Mouse (Mus musculus) brain, adult 2 months (tissue): Measurements from ENCODE around the gene Tnk1.
"Not testable (repeated sequence)": the region's sequence is repeated elsewhere in the genome, so short reads cannot be mapped to it uniquely, and the experiment has no call there.

Experiments used
- DNase-seq: peaks from one replicate; pipeline ENCODE4 v3.0.0; 2011; ENCODE audit warnings: low read depth, low spot score

The Tnk1 gene

GRCm38 (mm10) chr11:69878952-69879351 is 20.4 kb upstream of the Tnk1 start:
- DNase-seq, result no peak

DNA sequence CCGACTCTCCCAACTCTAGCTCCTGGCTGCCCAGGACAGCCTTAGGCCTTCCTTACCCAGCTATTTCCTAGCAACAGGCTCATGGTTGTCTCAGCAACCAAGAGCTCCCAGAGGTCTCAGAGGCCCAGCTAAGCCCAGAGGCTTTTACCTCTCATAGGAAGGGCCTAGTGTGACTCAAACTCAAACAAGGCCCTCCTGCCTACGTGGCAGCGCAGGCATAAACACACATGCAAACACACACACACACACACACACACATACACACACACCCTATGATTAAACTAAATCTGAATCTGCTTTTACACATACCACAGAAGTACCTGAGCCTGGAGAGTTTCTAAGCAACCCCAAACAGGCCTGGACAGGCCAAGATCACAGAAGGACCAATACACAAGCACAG is 19.9 kb upstream of the Tnk1 start:
- DNase-seq, result peak; percentile 13

DNA sequence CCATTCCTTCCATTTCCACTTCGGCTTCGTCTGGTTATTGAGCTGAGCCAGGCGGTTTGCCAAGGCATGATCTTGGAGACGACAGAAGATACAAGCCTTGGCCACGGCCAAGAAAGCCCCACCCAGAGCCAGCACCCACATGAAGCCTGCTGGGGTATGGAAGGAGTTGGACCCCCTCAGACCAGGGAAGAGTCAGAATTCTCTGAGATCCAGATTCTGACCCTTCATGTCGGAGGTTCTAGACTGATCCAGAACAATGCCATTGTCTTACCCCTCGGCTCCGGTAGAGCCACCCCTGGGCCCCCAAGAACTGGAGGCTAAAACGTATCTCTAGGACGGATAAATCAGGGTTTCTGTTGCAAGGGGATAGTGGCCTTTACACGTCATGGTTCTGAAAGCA is 19.3 kb upstream of the Tnk1 start, which contains the start of gene Tmem95:
TSS of gene Tmem95 (minus strand) at position 141 of the 400 bp plus-strand sequence.
- DNase-seq, result no peak

DNA sequence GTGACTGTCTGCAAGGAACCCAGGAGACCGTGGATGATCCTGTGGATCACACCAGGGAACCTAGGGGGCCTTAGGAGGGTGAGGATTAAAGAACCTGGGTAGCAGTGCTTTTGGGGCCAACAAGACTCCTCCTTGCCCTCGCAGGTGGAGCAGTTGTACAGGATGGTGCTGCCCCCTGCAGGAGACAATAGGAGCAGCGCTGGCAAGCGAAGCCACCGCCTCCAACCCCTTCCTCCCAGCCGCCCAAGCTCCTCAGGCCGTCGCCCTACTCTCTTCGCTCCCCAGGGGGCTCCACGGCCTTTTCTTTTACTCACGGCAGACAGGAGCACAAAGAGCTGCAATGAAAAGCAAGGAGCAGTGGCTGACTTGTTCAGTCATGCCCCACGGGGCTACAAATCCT is 18.3 kb upstream of the Tnk1 start:
- DNase-seq, result peak; percentile 86

DNA sequence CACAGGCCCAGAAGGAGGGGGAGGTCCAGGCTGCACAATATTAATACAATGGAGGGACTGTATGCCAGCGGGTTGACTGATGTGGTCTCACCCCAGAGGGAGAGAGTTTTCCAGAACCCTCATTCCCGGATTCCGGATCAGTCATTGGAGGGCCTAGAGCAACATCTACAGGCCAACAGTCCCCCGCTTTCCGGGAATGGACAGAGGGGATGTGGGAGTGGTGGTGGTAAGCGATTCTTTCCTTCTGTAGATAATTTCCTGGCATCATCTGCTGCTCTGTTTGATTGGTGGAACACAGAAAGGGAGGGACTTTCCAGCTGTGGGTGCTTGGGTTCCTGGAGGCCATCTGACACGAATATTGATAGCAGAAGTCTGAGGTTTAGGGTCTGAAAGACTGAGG is 17.7 kb upstream of the Tnk1 start:
- DNase-seq, result peak; percentile 57

- DNase-seq, result no peak
Observed at GRCm38 (mm10) chr11:69872451-69872850, 13.9 kb upstream of the Tnk1 start.

DNA sequence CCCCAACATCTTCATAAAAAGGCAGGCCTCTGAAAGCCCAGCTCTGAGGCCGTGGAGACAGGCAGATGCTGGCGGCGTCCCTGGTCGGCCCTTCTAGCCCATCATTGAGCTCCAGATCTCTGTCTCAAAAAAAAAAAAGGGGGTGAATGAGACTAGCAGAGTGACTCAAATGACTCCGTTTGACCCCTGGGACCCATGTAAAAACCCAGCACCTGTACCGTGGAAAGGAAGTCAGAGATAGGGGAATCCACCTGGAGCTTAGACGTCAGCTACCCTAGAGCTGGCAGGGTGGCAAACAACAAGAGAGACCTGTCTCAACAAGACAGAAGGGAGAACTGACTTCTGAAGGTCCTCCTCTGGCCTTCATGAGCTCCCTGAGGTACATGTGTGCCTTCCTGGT is 13.3 kb upstream of the Tnk1 start:
- DNase-seq, result no peak

GRCm38 (mm10) chr11:69870289-69871069 is 11.9 kb upstream of the Tnk1 start:
- no peak for DNase-seq

- no peak for DNase-seq
Observed at GRCm38 (mm10) chr11:69867335-69867734, 8.8 kb upstream of the Tnk1 start.

DNA sequence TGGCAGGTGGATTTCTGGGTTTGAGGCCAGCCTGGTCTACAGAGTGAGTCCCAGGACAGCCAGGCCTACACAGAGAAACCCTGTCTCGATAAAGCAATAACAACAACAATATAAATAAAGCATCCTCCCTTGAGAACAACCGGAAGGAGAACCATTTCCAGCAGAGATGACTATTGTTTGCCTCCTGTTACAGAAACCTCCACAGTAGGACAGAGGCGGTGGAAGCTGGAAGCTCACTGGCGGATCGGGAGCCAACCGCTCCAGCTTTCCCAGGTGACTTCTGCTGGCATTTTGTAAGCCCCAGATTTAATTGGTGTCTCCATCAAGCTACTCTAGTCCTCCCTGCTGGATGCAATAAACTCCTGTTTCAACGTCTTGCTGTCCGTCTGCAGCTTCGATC is 7.0 kb upstream of the Tnk1 start:
- no peak for DNase-seq

DNA sequence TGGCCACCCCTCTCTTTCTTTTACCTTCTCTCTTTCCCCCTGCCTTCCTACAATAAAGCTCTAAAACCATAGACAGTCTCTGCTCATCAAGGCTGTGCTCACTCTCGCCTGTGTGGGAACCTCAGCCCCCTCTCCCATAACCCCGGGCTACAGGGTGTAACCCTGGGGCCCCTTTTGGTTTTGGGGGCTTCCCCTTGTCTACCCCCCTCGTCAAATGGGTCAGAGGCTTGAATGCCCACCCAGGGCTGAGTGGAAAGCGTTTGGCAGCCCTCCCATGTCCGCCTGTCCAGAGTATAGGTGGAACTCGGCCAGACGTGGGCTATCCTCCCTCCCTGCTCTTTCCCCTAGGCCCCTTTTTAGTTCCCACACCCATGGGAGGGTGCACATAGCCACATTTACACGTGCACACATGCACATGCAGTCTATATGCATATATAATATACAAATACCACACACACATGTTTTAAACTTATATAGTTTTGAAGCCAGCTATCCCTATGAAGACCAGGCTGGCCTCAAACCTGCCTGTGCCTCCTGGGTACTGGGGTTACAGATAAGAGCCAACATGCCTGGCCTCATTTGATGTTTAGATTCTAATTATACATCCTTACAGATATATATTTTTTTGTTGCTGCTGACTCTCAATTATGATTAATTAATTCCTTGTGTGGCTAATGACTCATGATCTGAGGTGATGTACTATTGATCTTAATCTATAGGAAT is 5.8 kb upstream of the Tnk1 start:
- no peak for DNase-seq

GRCm38 (mm10) chr11:69863729-69864128 is 5.2 kb upstream of the Tnk1 start:
- not testable (repeated sequence) for DNase-seq

- peak; percentile 24 for DNase-seq
Observed at GRCm38 (mm10) chr11:69855347-69855746, 3.2 kb downstream of the Tnk1 start.

- DNase-seq, result no peak
Observed at GRCm38 (mm10) chr11:69854680-69855079, 3.9 kb downstream of the Tnk1 start.

DNA sequence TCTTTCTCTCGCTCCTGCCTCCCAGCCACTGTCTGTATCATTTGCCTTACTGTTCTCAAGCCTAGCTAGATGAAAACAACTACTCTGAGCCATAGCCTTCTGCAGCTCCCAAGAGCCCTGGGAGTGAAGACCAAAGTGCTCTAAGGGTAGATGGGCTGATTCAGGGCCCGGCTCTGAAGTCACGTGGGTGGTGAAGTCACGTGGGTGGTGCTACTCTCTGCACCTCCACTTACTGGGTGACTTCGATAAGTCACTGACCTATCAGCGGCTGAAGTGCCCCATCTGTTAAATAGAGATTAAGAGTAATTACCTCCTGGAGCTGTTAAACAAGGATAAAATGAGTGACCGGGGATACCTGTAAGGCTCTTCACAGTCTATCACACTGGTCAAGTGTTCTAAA is 4.5 kb downstream of the Tnk1 start:
- DNase-seq, result no peak

DNA sequence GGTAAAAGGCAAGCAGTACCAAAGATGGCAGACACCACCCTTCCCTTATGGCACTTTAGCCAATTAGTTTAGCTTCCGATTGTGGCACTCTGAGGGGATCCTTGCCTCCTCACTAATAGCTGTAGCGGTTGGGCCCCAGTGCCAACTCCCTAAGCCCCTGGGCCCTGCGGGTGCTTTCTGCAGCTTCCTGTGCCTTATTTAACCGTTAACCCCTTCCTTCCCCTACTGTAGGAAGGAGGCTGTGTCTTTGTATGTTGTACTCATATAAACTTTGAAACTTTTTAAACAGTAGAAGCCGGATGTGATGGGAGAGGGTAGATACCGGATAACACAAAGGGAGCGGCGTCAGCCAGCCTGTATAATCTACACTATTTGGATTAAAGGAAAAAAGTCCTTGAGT is 7.8 kb downstream of the Tnk1 start:
- no peak for DNase-seq

- no peak for DNase-seq
Observed at GRCm38 (mm10) chr11:69849884-69850283, 8.6 kb downstream of the Tnk1 start.

DNA sequence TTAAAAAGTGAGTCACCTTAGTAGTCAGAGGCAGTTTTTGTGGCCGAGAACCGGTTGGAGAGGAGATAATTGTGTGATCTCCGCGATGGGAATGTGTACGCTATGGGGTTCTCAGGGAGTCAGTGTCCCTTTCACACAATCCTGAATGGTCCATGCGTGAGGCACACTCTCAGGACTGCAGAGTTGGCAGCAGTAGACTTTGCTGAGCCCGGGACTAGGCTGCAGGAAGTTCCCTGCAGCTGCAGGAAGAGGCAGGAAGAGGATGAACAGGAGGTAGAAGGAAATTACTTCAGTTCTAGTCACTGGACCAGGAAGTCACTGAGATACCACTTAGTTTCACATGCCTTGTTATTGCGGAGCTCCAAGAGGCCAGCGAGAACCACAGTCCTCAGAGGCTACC is 9.4 kb downstream of the Tnk1 start:
- no peak for DNase-seq

- peak; percentile 89 for DNase-seq
Observed at GRCm38 (mm10) chr11:69848021-69848420, 10.5 kb downstream of the Tnk1 start.

DNA sequence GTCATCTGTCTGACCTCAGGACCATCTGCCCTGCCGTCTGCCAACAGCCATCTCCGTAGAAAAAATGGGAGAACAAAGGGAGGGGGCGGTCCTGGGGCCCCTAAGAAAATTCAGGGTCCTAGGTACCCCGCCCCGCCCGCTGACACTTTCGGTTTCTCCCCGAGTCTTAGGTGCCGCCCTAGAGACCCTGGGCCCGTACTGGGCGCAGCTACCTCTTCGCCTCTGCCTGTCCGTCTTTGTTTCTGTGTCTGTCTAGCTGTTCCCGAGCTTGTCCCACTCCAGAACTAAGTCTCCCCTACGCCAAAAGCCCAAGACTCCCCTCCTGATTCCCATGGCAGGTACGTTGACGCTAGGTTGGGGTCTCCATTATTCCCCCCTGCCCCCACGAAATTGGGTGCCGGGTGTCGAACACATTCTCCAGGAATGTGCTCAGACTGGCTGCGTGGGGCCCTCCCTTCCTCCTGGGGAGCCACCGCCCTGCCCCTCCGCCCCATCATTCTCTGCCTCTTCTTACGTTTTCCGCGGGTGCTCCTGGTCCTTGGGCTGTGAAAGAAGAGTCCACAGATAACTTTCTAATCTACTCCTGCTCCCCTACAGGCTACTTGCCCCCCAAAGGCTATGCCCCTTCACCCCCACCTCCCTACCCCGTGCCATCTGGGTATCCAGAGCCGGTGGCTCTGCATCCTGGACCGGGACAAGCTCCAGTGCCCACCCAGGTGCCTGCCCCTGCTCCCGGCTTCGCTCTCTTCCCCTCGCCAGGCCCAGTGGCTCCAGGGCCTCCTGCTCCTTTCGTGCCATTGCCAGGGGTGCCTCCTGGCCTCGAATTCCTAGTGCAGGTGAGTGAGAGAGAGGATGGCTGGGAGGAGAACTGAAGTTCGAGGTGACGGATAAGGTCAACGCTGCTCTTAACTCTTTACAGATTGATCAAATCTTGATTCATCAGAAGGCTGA is 11.5 kb downstream of the Tnk1 start:
- DNase-seq, result no peak

- DNase-seq, result peak; percentile 92
Observed at GRCm38 (mm10) chr11:69846198-69846680, 12.3 kb downstream of the Tnk1 start, which contains the start of gene Plscr3. Gene Plscr3, plus strand, starts transcription at chr11:69846376.

GRCm38 (mm10) chr11:69838714-69839104 is 19.8 kb downstream of the Tnk1 start:
- DNase-seq, result no peak
